Mouse (Mus musculus): ENCODE measurements around the gene Hpgds. TPM values are rescaled to one million over a fixed set of nuclear protein-coding genes. Genes with fewer than 3 reads are reported as not detected.

Hpgds gene
- total RNA-seq, 2 experiments from 2014 or later: 3.9 to 4.1 TPM

Other genes starting within 250 kb of the Hpgds start
- 10 to 100 TPM; 31.4 to 46.5 TPM for gene Smarcad1, start 102.3 kb downstream of the Hpgds start, total RNA-seq (2021)
- gene C130060K24Rik, start 236.2 kb upstream of the Hpgds start, total RNA-seq (2021): under 1 TPM; 0.15 to 0.52 TPM

All from left cerebral cortex, postnatal 36 days (tissue).